Mouse (Mus musculus): ENCODE measurements around the gene Polr3h. TPM values are rescaled to one million over a fixed set of nuclear protein-coding genes. Genes with fewer than 3 reads are reported as not detected.
A peak's percentile ranks its signal among the peaks of the same experiment; 100 is the strongest.

Gene Polr3h
- polyA plus RNA-seq, 1 experiment from 2014 or later = 128 TPM

DNA sequence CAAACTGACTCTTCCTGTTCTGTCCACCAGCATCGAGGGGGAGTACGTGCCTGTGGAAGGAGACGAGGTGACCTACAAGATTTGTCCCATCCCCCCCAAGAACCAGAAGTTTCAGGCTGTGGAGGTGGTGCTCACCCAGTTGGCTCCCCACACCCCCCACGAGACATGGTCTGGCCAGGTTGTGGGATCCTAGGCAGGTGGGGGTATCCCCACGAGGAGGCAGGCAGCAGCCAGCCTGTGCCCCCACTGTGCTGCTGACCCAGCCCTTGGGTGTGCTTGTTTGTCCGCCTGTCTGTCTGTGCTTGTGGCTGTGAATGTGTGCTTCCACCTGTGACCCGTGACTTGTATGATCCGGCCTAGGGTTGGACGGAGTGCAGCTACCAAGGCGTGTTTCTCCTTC, 23.0 kb upstream of the Polr3h start:
- H3K9ac ChIP-seq = no peak overlapping the region
- H3K4me3 ChIP-seq = no peak overlapping the region
- no peak overlapping the region for H3K4me2 ChIP-seq
- H3K4me1 ChIP-seq = 0 out of 2 replicates have a peak, but pooled peaks cover 4% of the 10 kb centered on the region
- H3K9me3 ChIP-seq = no peaks in the 10 kb centered on the region
- H3K36me3 ChIP-seq = peaks cover 22% of the 10 kb centered on the region
- 79% methylated on average over 10 of the region's 10 CpGs for WGBS
- ATAC-seq (ENCODE audit: extremely low read depth, insufficient number of reproducible peaks, low FRiP score, low TSS enrichment) = no peak
- H3K27me3 ChIP-seq (replicated peaks) = no peaks in the 10 kb centered on the region
- H3K27ac ChIP-seq (replicated peaks) = no peak overlapping the region

DNA sequence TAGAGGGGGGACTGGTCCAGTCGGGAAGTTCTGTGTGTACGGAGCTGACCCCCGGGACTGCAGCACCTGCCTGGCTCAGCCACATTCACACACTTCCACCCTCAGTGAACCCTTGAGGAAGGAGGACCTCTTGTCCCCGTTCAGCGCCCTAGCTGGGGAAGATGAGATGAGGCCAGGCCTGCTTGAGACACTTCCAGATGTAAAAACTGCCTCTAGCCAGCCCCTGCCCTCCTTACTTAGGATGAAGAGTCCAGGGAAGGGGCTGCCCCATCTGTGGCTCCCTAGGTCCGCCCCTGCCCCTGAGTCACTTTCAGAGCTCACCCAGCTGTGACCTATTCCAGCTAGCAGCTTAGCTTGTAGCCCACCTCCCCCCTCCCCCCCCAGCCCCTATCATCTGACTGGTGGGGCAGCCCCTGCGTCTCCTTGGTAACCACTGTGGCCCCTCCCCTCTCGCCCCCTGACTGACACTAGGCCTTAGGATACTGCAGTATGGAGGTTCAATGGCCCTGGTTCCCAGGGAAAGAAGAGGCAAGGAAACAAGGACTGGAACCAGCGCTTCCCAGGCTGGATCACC, 17.2 kb upstream of the Polr3h start:
- no peak for ATAC-seq (ENCODE audit: extremely low read depth, insufficient number of reproducible peaks, low FRiP score, low TSS enrichment)
- 23% methylated on average over 8 of the region's 9 CpGs for WGBS
- H3K36me3 ChIP-seq = peaks cover 4% of the 10 kb centered on the region

DNA sequence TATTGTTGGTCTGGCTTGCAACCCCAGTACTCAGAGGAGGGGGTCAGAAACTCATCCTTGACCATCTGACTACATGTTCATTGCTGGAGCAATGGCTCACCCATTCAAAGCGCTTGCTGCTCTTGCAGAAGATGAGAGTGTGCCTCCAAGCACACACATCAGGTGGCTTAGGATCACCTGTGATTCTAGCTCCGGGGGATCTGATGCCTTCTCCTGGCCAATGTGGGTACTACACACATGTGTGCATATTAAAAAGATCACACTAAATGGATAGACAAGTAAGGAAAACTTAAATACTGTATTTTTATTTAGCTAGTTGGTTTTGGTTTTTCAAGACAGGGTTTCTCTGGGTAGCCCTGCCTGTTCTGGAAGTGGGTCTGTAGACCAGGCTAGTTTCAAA, 15.0 kb upstream of the Polr3h start:
- WGBS = 86% methylated on average over 2 of the region's 2 CpGs
- H3K27me3 ChIP-seq (replicated peaks) = peaks cover 13% of the 10 kb centered on the region; the same call in 1 of the 2 replicates
- no peak overlapping the region for H3K9ac ChIP-seq
- H3K9me3 ChIP-seq = no peaks in the 10 kb centered on the region
- no peaks in the 10 kb centered on the region for H3K36me3 ChIP-seq
- no peak overlapping the region for H3K4me2 ChIP-seq
- no peak for ATAC-seq (ENCODE audit: extremely low read depth, insufficient number of reproducible peaks, low FRiP score, low TSS enrichment)
- H3K4me3 ChIP-seq = no peak overlapping the region
- no peak overlapping the region for H3K27ac ChIP-seq (replicated peaks)
- H3K4me1 ChIP-seq = peaks cover 26% of the 10 kb centered on the region

More for the DNA sequence above, 17.2 kb upstream of the Polr3h start:
- Histone ChIP-seq H3K27me3 (replicated peaks) (no peaks in the 10 kb centered on the region), H3K27ac (replicated peaks) (no peak overlapping the region), H3K4me2 (no peak overlapping the region), H3K9ac (no peak overlapping the region; the same call in 1 of the 2 replicates), H3K4me3 (no peak overlapping the region), H3K9me3 (no peaks in the 10 kb centered on the region), H3K4me1 (peaks cover 5% of the 10 kb centered on the region; the same call in 1 of the 2 replicates)

DNA sequence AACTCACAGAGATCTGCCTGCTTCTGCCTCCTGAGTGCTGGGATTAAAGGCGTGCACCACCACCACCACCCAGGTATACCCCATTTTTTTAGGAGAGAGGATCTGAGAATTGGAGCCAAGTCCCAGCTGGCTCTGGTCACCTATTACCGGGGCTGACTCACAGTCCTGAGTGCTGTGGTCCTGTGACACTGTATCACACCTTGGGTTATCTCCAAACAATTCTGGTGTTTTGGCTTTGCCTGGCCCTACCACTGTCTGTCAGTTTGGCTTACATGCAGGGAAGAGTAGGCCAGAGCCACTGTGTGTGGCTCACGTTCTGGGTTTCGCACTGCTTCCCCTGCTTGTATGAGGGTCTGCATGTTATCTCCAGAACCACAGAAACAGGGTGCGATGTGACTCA, 14.2 kb upstream of the Polr3h start:
- H3K9ac ChIP-seq = no peak overlapping the region
- H3K36me3 ChIP-seq = no peaks in the 10 kb centered on the region
- WGBS = 83% methylated on average over 5 of the region's 5 CpGs
- H3K9me3 ChIP-seq = no peaks in the 10 kb centered on the region
- peaks cover 13% of the 10 kb centered on the region; the same call in 1 of the 2 replicates for H3K27me3 ChIP-seq (replicated peaks)
- peaks cover 28% of the 10 kb centered on the region for H3K4me1 ChIP-seq
- H3K4me2 ChIP-seq = no peak overlapping the region
- no peak overlapping the region for H3K27ac ChIP-seq (replicated peaks)
- no peak for ATAC-seq (ENCODE audit: extremely low read depth, insufficient number of reproducible peaks, low FRiP score, low TSS enrichment)
- H3K4me3 ChIP-seq = no peak overlapping the region

DNA sequence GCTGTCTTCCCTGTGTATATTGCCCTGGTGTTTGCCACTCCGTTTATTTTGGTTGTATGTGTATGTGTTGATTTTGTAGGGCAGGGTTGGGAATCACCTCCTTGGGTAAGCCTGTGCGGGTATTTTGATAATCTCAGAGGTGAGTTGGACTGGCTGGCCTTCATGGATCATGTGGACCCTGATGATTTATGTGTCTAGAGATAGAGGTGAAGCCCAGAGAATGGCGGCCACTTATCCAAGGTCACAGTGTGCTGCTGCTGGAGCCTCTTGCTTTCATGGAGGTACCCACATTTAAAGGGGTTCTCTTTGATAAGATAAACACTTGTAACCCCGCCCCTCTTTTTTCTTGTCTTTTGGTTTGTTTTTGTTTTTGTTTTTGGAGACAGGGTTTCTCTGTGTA, 13.7 kb upstream of the Polr3h start:
- Histone ChIP-seq H3K36me3 (no peaks in the 10 kb centered on the region), H3K4me1 (peaks cover 28% of the 10 kb centered on the region), H3K9ac (no peak overlapping the region), H3K27me3 (replicated peaks) (peaks cover 13% of the 10 kb centered on the region; the same call in 1 of the 2 replicates), H3K4me2 (no peak overlapping the region), H3K27ac (replicated peaks) (no peak overlapping the region), H3K4me3 (no peak overlapping the region), H3K9me3 (no peaks in the 10 kb centered on the region)
- ATAC-seq (ENCODE audit: extremely low read depth, insufficient number of reproducible peaks, low FRiP score, low TSS enrichment) = no peak
- 73% methylated on average over 4 of the region's 4 CpGs for WGBS

DNA sequence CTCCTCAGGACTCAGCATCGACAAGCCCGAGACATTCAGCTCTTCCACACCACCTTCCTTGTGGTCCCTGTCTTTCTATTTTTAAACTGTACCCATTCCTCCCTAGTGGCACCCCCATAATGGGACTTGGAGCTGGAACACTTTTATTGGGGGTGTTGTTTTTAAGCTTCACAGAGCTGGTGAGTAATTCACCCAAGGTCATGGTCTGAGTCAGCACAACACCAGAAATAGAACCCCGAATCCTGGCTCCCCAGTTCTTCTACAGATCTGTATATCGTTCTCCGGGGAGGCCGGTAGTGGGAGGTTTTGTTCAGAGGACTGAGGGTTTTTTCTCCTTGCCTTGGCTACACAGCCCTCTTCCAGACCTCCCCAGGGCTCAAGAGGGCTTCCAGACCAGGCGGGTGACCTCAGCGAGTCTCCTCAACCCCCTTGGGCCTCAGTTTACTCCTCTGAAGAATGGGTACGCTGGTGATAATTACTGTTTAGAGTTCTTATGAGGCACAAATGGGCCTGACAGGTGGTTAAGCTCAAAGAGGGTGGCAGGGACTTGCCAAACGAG, 13.2 kb upstream of the Polr3h start:
- no peaks in the 10 kb centered on the region for H3K36me3 ChIP-seq
- H3K9ac ChIP-seq = no peak overlapping the region
- H3K4me3 ChIP-seq = no peak overlapping the region
- H3K27me3 ChIP-seq (replicated peaks) = peaks cover 13% of the 10 kb centered on the region; the same call in 1 of the 2 replicates
- ATAC-seq (ENCODE audit: extremely low read depth, insufficient number of reproducible peaks, low FRiP score, low TSS enrichment) = no peak
- no peak overlapping the region for H3K4me2 ChIP-seq
- no peak overlapping the region for H3K27ac ChIP-seq (replicated peaks)
- H3K4me1 ChIP-seq = peaks cover 28% of the 10 kb centered on the region
- H3K9me3 ChIP-seq = no peaks in the 10 kb centered on the region
- WGBS = 81% methylated on average over 10 of the region's 10 CpGs

DNA sequence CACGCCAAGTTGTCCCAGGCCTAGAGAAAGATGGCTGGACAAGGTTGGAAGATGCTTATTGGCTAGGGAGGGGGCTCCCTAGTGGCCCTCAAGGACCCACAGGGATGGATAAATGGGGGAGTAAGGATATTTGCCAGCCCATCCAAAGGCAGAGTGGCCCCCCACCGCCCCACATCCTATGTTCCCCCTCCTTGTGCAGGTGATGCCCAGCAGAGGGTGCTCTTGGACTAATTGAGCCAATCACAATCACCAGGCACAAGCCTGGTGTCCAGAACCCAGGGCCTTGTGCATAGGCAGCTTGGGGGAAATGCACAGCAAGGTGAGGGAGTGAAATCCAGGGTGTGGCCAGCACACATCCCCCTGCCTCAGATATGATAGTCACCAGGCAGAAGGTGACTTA, 12.2 kb upstream of the Polr3h start:
- Histone ChIP-seq H3K36me3 (no peaks in the 10 kb centered on the region), H3K4me3 (no peak overlapping the region), H3K27me3 (replicated peaks) (peaks cover 13% of the 10 kb centered on the region; the same call in 1 of the 2 replicates), H3K27ac (replicated peaks) (no peak overlapping the region), H3K9ac (no peak overlapping the region), H3K4me1 (peaks cover 28% of the 10 kb centered on the region), H3K4me2 (peak overlapping the region; percentile 67; the same call in 1 of the 2 replicates), H3K9me3 (no peaks in the 10 kb centered on the region)
- ATAC-seq (ENCODE audit: extremely low read depth, insufficient number of reproducible peaks, low FRiP score, low TSS enrichment) = no peak
- WGBS = 41% methylated on average over 2 of the region's 2 CpGs

DNA sequence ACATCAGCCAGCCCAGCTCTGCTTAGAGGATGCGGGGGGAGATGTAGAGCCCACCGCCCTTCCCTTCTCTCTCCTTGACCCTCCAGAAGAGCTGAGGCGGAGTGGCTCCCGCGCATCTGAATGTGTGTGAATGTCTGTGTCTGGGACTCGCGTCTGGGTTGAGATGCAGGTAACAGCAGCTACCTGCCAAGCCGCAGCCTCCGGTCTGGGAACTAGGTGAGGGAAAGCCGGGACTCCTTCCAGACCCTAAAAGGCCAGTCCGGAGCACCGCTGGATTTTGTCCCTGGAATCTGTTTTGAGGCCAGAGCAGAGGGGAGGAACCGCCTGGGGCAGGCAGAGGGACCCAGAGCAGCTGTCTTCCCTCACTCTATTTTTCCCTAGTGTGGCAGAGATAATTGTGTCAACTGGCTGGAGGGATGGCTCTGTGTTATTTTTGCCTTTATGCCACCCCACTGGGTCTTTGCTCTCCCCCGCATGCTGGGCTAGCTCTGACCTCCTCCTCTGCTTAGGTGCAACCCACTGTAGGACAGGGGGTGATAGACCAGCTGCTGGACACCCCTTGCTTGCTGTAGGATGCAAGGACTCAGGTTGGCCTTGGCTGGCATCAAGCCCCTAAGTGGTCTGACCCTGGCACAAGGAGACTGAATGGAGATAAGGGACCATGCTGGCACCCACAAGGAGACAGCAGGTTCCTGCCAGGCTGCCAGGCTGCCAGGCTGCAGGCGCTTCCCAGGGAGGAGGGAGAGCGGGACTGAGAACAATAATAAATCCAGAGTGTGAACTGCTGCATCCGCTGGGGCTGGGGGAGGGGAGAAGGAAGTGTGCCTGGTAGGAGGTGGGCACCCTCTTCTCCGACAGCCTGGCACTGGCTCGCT, 11.3 kb upstream of the Polr3h start:
- Histone ChIP-seq H3K27me3 (replicated peaks) (peaks cover 13% of the 10 kb centered on the region; the same call in 1 of the 2 replicates), H3K9ac (peak overlapping the region; percentile 62), H3K27ac (replicated peaks) (peak overlapping the region; percentile 60), H3K36me3 (no peaks in the 10 kb centered on the region), H3K4me2 (peak overlapping the region; percentile 67), H3K4me1 (peaks cover 27% of the 10 kb centered on the region), H3K4me3 (peak overlapping the region; percentile 55), H3K9me3 (no peaks in the 10 kb centered on the region)
- no peak for ATAC-seq (ENCODE audit: extremely low read depth, insufficient number of reproducible peaks, low FRiP score, low TSS enrichment)
- WGBS = 9% methylated on average over 19 of the region's 19 CpGs

DNA sequence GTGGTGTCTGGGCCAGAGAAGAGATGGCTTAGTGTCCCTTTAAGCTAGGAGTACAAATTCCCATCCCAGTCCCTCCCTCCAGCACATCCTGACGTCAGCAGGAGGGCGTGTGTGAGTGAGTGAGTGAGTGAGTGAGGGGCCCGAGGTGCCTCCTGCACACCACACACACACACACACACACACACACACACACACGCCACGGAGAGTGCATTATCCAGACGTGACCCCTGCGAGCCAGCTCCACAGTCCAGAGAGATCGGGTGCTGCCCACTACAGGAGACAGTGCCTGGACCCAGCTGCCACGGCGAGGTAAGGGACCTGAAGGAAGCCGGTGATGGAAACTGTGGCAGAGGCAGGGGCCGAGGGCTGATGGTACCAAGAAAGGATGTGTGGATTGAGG, 10.6 kb upstream of the Polr3h start, which contains the start of gene Csdc2:
TSS of gene Csdc2 (plus strand) at position 81 of the 400 bp plus-strand sequence.
- H3K27me3 ChIP-seq (replicated peaks) = peaks cover 13% of the 10 kb centered on the region; the same call in 1 of the 2 replicates
- H3K9ac ChIP-seq = peak within 1 kb of the TSS; percentile 62
- peak within 1 kb of the TSS; percentile 67 for H3K4me2 ChIP-seq
- peaks cover 27% of the 10 kb centered on the region for H3K4me1 ChIP-seq
- no peaks in the 10 kb centered on the region for H3K36me3 ChIP-seq
- 1% methylated on average over 12 of the region's 12 CpGs for WGBS
- peak within 1 kb of the TSS; percentile 60 for H3K27ac ChIP-seq (replicated peaks)
- no peaks in the 10 kb centered on the region for H3K9me3 ChIP-seq
- H3K4me3 ChIP-seq = peak within 1 kb of the TSS; percentile 55
- peak; percentile 18; the same call in 1 of the 2 replicates for ATAC-seq (ENCODE audit: extremely low read depth, insufficient number of reproducible peaks, low FRiP score, low TSS enrichment)

DNA sequence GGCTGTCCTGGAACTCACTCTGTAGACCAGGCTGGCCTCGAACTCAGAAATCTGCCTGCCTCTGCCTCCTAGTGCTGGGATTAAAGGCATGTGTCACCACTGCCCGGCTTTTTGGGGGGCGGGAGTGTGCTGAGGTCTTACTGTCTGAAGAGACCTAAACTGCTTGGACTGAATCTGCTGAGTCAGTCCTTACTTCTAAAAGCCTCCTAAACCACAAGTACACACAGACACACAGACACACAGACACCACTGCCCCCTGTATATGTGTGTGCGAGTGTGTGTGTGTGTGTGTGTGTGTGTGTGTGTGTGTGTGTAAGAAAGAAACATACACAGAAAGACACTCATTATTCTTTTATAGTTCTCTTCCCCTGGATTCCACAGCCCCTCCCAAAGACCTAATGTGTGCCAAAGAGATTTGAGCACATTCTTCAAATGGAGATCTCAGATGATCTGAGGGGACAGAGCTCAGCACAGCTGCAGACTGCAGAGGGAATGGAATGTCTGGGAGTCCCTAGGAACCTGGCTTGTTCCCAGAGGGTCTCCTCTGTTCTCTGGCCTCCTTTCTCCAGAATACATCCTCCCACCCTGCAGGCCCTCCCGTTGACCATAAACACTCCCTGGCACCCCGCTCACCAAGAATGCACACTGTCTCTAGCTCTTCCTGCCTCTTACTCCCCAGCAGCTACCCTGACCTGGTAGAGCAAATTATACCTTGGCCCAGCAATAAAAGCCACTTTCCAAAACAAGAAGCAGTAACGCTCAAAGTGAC, 10.0 kb upstream of the Polr3h start:
- ATAC-seq (ENCODE audit: extremely low read depth, insufficient number of reproducible peaks, low FRiP score, low TSS enrichment) = no peak
- Histone ChIP-seq H3K9me3 (no peaks in the 10 kb centered on the region), H3K4me2 (peak overlapping the region; percentile 67), H3K36me3 (no peaks in the 10 kb centered on the region), H3K4me3 (peak overlapping the region; percentile 55), H3K4me1 (peaks cover 27% of the 10 kb centered on the region), H3K27ac (replicated peaks) (peak overlapping the region; percentile 60), H3K27me3 (replicated peaks) (peaks cover 13% of the 10 kb centered on the region; the same call in 1 of the 2 replicates), H3K9ac (peak overlapping the region; percentile 62)
- WGBS = 51% methylated on average over 7 of the region's 7 CpGs
